Mouse (Mus musculus) gastrocnemius, postnatal 36 days (tissue): ENCODE data around the gene Arhgap17. TPM values are rescaled to one million over a fixed set of nuclear protein-coding genes. Genes with fewer than 3 reads are reported as not detected.

ENCODE experiments used
- total RNA-seq, 2 experiments: library from RNA; stranded (reverse); gene quantifications; 2 replicates each; pipeline ENCODE4 v1.2.3; 2021

The Arhgap17 gene
- total RNA-seq, 2 experiments from 2014 or later = 13.5 to 15.9 TPM

Other genes with a start within 250 kb of the Arhgap17 start
- gene Tnrc6a, start 246.0 kb downstream of the Arhgap17 start, total RNA-seq = 10 to 100 TPM; 15.5 to 22.5 TPM
- not detected for gene Slc5a11, start 155.1 kb downstream of the Arhgap17 start, total RNA-seq
- gene Lcmt1, start 131 bp downstream of the Arhgap17 start, total RNA-seq = 10 to 100 TPM; 23.0 to 29.8 TPM
- gene Aqp8, start 92.4 kb upstream of the Arhgap17 start, total RNA-seq = not detected
- gene Zkscan2, start 130.5 kb upstream of the Arhgap17 start, total RNA-seq = under 1 TPM in 1 of 2 experiments, not detected in 1; 0.13 TPM